Mouse (Mus musculus): ENCODE data around the gene Olfr353. TPM values are rescaled to one million over a fixed set of nuclear protein-coding genes. Genes with fewer than 3 reads are reported as not detected.

Olfr353 gene
- not detected in 2 replicates for polyA plus RNA-seq (2014; fragmentation: Nextera tagmentation; extraction: Ambion mirVana)

DNA sequence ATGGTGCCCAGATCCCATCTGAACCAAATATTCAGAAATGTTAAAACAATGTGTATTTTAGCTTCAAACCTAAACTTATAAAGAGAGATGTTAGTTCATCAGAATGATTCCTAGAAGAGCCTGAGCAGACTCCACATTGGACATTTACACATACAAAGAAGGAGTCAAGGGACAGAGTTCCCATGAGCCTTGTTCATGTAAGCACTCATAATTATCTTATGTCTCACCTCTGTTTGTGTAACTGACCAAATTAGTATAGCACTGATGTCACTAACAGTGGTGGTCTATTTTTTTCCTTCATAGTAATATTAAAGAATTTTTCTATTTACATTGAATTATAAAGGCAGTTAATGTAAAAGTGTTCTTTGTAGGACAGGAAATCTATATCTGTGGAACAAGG lies at the start of gene Olfr353:
Gene Olfr353 (minus strand): TSS at position 101 of the 400 bp plus-strand sequence.
- H3K27me3 ChIP-seq (ENCODE audit: control insufficient read depth, insufficient read depth, low read length) = no peaks in the 10 kb centered on the region
- no peak within 1 kb of the TSS for H3K4me3 ChIP-seq (replicated peaks; ENCODE audit: low read length)
- no peak within 1 kb of the TSS for H3K9ac ChIP-seq

DNA sequence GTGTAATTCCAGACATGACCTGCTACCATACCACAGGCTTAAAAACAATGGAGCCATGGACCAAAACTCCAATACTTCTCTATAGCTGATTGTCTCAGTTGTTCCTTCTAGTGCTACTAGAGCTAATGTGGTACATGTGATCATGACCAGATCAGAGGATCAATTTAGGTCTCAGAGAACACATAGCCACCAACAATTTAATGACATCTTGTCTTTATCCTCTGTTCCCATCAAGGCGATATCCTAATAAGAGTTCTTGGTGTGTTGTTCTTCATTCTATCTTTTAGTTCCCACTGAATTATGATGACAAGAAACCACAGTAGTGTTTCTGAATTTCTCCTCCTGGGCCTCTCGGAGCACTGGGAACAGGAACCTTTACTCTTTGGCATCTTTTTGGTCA lies 44.1 kb upstream of the Olfr353 start, which contains the start of gene Olfr356:
Gene Olfr356 (plus strand): TSS at position 301 of the 400 bp plus-strand sequence.
- Histone ChIP-seq H3K9me3 (ENCODE audit: control insufficient read depth, low read length) (peaks cover 30% of the 10 kb centered on the region), H3K36me3 (replicated peaks; ENCODE audit: control insufficient read depth, insufficient read depth) (no peaks in the 10 kb centered on the region), H3K27me3 (ENCODE audit: control insufficient read depth, insufficient read depth, low read length) (no peaks in the 10 kb centered on the region), H3K4me3 (replicated peaks; ENCODE audit: low read length) (no peak within 1 kb of the TSS), H3K4me1 (replicated peaks; ENCODE audit: control insufficient read depth, insufficient read depth, low read length) (no peaks in the 10 kb centered on the region), H3K27ac (no peak within 1 kb of the TSS), H3K4me2 (replicated peaks) (no peak within 1 kb of the TSS), H3K9ac (no peak within 1 kb of the TSS)
- DNase-seq (ENCODE audit: low spot score) (no peak), ATAC-seq (ENCODE audit: low FRiP score) (no peak)
- 86% methylated on average over 2 of the region's 2 CpGs for WGBS

More for the DNA sequence above, at the start of gene Olfr353:
- Histone ChIP-seq H3K27ac (no peak within 1 kb of the TSS), H3K36me3 (replicated peaks; ENCODE audit: control insufficient read depth, insufficient read depth) (no peaks in the 10 kb centered on the region), H3K4me1 (replicated peaks; ENCODE audit: control insufficient read depth, insufficient read depth, low read length) (no peaks in the 10 kb centered on the region), H3K9me3 (ENCODE audit: control insufficient read depth, low read length) (peaks cover 26% of the 10 kb centered on the region), H3K4me2 (replicated peaks) (no peak within 1 kb of the TSS)
- DNase-seq (ENCODE audit: low spot score) (no peak), ATAC-seq (ENCODE audit: low FRiP score) (no peak)

DNA sequence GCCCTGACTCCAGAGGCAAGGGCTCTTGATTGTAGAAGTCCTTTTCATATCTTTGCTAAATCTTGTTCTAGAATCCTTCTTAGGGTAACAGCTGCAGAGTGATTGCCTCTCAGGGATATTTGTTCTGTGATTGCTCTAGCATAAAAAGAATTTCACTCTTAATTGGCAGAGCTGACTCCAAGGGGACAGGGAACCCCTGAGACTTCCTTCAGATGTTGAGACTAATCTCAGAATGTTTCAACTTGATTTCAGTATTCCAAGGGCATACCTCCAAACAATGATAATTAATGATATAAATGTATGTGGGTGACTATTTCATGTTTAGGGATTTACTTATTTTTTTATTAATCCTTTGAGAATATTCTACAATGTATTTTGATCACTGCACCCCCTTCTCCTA lies 36.1 kb upstream of the Olfr353 start, which contains the start of gene Olfr355:
Gene Olfr355 (minus strand): TSS at position 101 of the 400 bp plus-strand sequence.
- Histone ChIP-seq H3K4me2 (replicated peaks) (no peak within 1 kb of the TSS), H3K9me3 (ENCODE audit: control insufficient read depth, low read length) (0 out of 2 replicates have a peak, but pooled peaks cover 24% of the 10 kb centered on the region), H3K4me3 (replicated peaks; ENCODE audit: low read length) (no peak within 1 kb of the TSS), H3K4me1 (replicated peaks; ENCODE audit: control insufficient read depth, insufficient read depth, low read length) (no peaks in the 10 kb centered on the region), H3K27me3 (ENCODE audit: control insufficient read depth, insufficient read depth, low read length) (no peaks in the 10 kb centered on the region), H3K36me3 (replicated peaks; ENCODE audit: control insufficient read depth, insufficient read depth) (no peaks in the 10 kb centered on the region), H3K9ac (no peak within 1 kb of the TSS), H3K27ac (no peak within 1 kb of the TSS)
- ATAC-seq (ENCODE audit: low FRiP score) (no peak), DNase-seq (ENCODE audit: low spot score) (no peak)

DNA sequence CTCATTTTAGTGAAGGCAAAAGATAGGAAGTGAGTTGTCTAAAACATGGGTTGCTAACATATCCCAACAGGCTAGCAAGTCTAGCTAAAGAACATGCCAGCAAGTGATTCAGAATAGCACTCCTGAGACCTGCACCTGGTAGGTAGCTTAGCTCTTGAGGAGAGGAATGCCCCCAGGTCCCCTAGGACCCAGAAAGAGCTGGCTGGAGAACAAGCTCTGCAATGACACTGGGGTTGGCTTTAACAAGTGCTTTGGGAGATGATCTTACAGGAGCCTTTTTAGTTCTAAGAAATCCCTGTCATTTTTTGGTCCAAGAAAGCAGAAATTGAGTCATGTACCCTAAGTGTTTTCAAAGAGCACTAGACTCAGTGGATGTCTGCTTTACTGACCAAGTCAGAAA lies 12.6 kb upstream of the Olfr353 start, which contains the start of gene Olfr354:
Gene Olfr354 (plus strand): TSS at position 301 of the 400 bp plus-strand sequence.
- Histone ChIP-seq H3K36me3 (replicated peaks; ENCODE audit: control insufficient read depth, insufficient read depth) (no peaks in the 10 kb centered on the region), H3K9ac (no peak within 1 kb of the TSS), H3K27ac (no peak within 1 kb of the TSS), H3K9me3 (ENCODE audit: control insufficient read depth, low read length) (peaks cover 17% of the 10 kb centered on the region; the same call in 1 of the 2 replicates), H3K4me1 (replicated peaks; ENCODE audit: control insufficient read depth, insufficient read depth, low read length) (no peaks in the 10 kb centered on the region), H3K27me3 (ENCODE audit: control insufficient read depth, insufficient read depth, low read length) (no peaks in the 10 kb centered on the region), H3K4me3 (replicated peaks; ENCODE audit: low read length) (no peak within 1 kb of the TSS), H3K4me2 (replicated peaks) (no peak within 1 kb of the TSS)
- DNase-seq (ENCODE audit: low spot score) (no peak), ATAC-seq (ENCODE audit: low FRiP score) (no peak)

GRCm38 (mm10) chr2:36897114-36897513 lies 4.4 kb upstream of the Olfr353 start:
- ATAC-seq (ENCODE audit: low FRiP score) (no peak), DNase-seq (ENCODE audit: low spot score) (no peak)
- Histone ChIP-seq H3K27ac (no peak overlapping the region), H3K9ac (no peak overlapping the region), H3K4me3 (replicated peaks; ENCODE audit: low read length) (no peak overlapping the region), H3K9me3 (ENCODE audit: control insufficient read depth, low read length) (peaks cover 35% of the 10 kb centered on the region), H3K4me2 (replicated peaks) (no peak overlapping the region), H3K27me3 (ENCODE audit: control insufficient read depth, insufficient read depth, low read length) (no peaks in the 10 kb centered on the region), H3K4me1 (replicated peaks; ENCODE audit: control insufficient read depth, insufficient read depth, low read length) (no peaks in the 10 kb centered on the region), H3K36me3 (replicated peaks; ENCODE audit: control insufficient read depth, insufficient read depth) (no peaks in the 10 kb centered on the region)

- H3K4me3 ChIP-seq (replicated peaks; ENCODE audit: low read length) = no peak within 1 kb of the TSS
- 0 out of 2 replicates have a peak, but pooled peaks cover 12% of the 10 kb centered on the region for H3K9me3 ChIP-seq (ENCODE audit: control insufficient read depth, low read length)
- DNase-seq (ENCODE audit: low spot score) (no peak), ATAC-seq (ENCODE audit: low FRiP score) (no peak)
- no peaks in the 10 kb centered on the region for H3K27me3 ChIP-seq (ENCODE audit: control insufficient read depth, insufficient read depth, low read length)
- 79% methylated on average over 1 of the region's 1 CpGs for WGBS
- H3K4me2 ChIP-seq (replicated peaks) = no peak within 1 kb of the TSS
- no peaks in the 10 kb centered on the region for H3K36me3 ChIP-seq (replicated peaks; ENCODE audit: control insufficient read depth, insufficient read depth)
- no peak within 1 kb of the TSS for H3K9ac ChIP-seq
- H3K4me1 ChIP-seq (replicated peaks; ENCODE audit: control insufficient read depth, insufficient read depth, low read length) = no peaks in the 10 kb centered on the region
- H3K27ac ChIP-seq = no peak within 1 kb of the TSS
These were observed 24.6 kb downstream of the Olfr353 start, which contains the start of gene Olfr352 for GRCm38 (mm10) chr2:36868160-36868559. TSS of gene Olfr352 (plus strand) at chr2:36868460.

- no peak within 1 kb of the TSS for H3K27ac ChIP-seq
- no peaks in the 10 kb centered on the region for H3K27me3 ChIP-seq (ENCODE audit: control insufficient read depth, insufficient read depth, low read length)
- WGBS = 90% methylated on average over 1 of the region's 1 CpGs
- no peak for ATAC-seq (ENCODE audit: low FRiP score)
- H3K9me3 ChIP-seq (ENCODE audit: control insufficient read depth, low read length) = 0 out of 2 replicates have a peak, but pooled peaks cover 16% of the 10 kb centered on the region
- no peaks in the 10 kb centered on the region for H3K36me3 ChIP-seq (replicated peaks; ENCODE audit: control insufficient read depth, insufficient read depth)
- no peak within 1 kb of the TSS for H3K4me3 ChIP-seq (replicated peaks; ENCODE audit: low read length)
- no peaks in the 10 kb centered on the region for H3K4me1 ChIP-seq (replicated peaks; ENCODE audit: control insufficient read depth, insufficient read depth, low read length)
- no peak within 1 kb of the TSS for H3K9ac ChIP-seq
- DNase-seq (ENCODE audit: low spot score) = no peak
- H3K4me2 ChIP-seq (replicated peaks) = no peak within 1 kb of the TSS
These were observed 30.2 kb downstream of the Olfr353 start, which contains the start of gene Olfr351 for GRCm38 (mm10) chr2:36862560-36862959. TSS of gene Olfr351 (minus strand) at chr2:36862660.

GRCm38 (mm10) chr2:36846010-36846409 lies 46.7 kb downstream of the Olfr353 start, which contains the start of gene Olfr350:
TSS of gene Olfr350 (plus strand) at chr2:36846310.
- 93% methylated on average over 1 of the region's 1 CpGs for WGBS
- Histone ChIP-seq H3K4me3 (replicated peaks; ENCODE audit: low read length) (no peak within 1 kb of the TSS), H3K27me3 (ENCODE audit: control insufficient read depth, insufficient read depth, low read length) (no peaks in the 10 kb centered on the region), H3K9me3 (ENCODE audit: control insufficient read depth, low read length) (peaks cover 39% of the 10 kb centered on the region), H3K9ac (no peak within 1 kb of the TSS), H3K36me3 (replicated peaks; ENCODE audit: control insufficient read depth, insufficient read depth) (no peaks in the 10 kb centered on the region), H3K27ac (no peak within 1 kb of the TSS), H3K4me2 (replicated peaks) (no peak within 1 kb of the TSS), H3K4me1 (replicated peaks; ENCODE audit: control insufficient read depth, insufficient read depth, low read length) (no peaks in the 10 kb centered on the region)
- ATAC-seq (ENCODE audit: low FRiP score) (no peak), DNase-seq (ENCODE audit: low spot score) (no peak)

Measured in hindbrain, embryonic 14.5 days (tissue).